Mouse (Mus musculus) stomach, embryonic 14.5 days (tissue): ENCODE results near the gene Efs. TPM values are rescaled to one million over a fixed set of nuclear protein-coding genes. Genes with fewer than 3 reads are reported as not detected.

Experiments
- ATAC-seq: fragments of 200-750 bp; cut with Nextera tagmentation; 2 replicates; pipeline ENCODE4 v1.8.0; 2017; ENCODE audit warnings: low read depth, moderate TSS enrichment; ENCODE audit not compliant: insufficient number of reproducible peaks, insufficient read depth, low FRiP score
- H3K27ac ChIP-seq: fragments of 300-500 bp; sonication (generic); 2 replicates; pipeline ENCODE4 v1.5.1; 2014; ENCODE audit warnings: mild to moderate bottlenecking, low read length, moderate library complexity, mixed read lengths
- H3K27me3 ChIP-seq: fragments of 300-500 bp; sonication (generic); 2 replicates; pipeline ENCODE4 v1.6.1; 2014; ENCODE audit warnings: low read length, control low read depth, mixed read lengths; ENCODE audit not compliant: control insufficient read depth, insufficient read depth
- H3K36me3 ChIP-seq: fragments of 300-500 bp; sonication (generic); 2 replicates; pipeline ENCODE4 v1.6.1; 2014; ENCODE audit warnings: mild to moderate bottlenecking, control low read depth, low read length, moderate library complexity, mixed read lengths; ENCODE audit not compliant: control insufficient read depth, insufficient read depth
- H3K4me1 ChIP-seq: fragments of 300-500 bp; sonication (generic); 2 replicates; pipeline ENCODE4 v1.6.1; 2014; ENCODE audit warnings: low read length, control low read depth, mixed read lengths; ENCODE audit not compliant: control insufficient read depth, insufficient read depth
- H3K4me2 ChIP-seq: fragments of 300-500 bp; sonication (generic); replicated peaks from 2 replicates; pipeline ENCODE4 v1.6.1; 2014; ENCODE audit warnings: low read depth, low read length, control low read depth
- H3K4me3 ChIP-seq: fragments of 300-500 bp; sonication (generic); 2 replicates; pipeline ENCODE4 v1.5.1; 2014; ENCODE audit warnings: low read depth, low read length, control low read depth
- H3K9ac ChIP-seq: fragments of 300-500 bp; sonication (generic); replicated peaks from 2 replicates; pipeline ENCODE4 v1.6.1; 2014; ENCODE audit warnings: low read depth, mild to moderate bottlenecking, control low read depth, low read length, moderate library complexity, mixed read lengths
- H3K9me3 ChIP-seq: fragments of 300-500 bp; sonication (generic); 2 replicates; pipeline ENCODE4 v1.6.1; 2016; ENCODE audit warnings: low read depth, low read length, control low read depth; ENCODE audit not compliant: control insufficient read depth
- WGBS: fragments of 180-500 bp; shearing (Covaris S2); extraction: QIAGEN DNeasy Blood & Tissue Kit; methylation state at CpG from one replicate; pipeline ENCODE4 v1.1.7; 2014; 5-methylcytosine and 5-hydroxymethylcytosine counted together
- polyA plus RNA-seq: library from polyadenylated mRNA; unstranded; fragments of >200 nt; fragmentation: Nextera tagmentation; extraction: Ambion mirVana; gene quantifications from 2 replicates; pipeline ENCODE4 v1.2.1, GENCODE M21; 2014

The Efs gene
- polyA plus RNA-seq, 1 experiment from 2014 or later = 41.0 TPM

DNA sequence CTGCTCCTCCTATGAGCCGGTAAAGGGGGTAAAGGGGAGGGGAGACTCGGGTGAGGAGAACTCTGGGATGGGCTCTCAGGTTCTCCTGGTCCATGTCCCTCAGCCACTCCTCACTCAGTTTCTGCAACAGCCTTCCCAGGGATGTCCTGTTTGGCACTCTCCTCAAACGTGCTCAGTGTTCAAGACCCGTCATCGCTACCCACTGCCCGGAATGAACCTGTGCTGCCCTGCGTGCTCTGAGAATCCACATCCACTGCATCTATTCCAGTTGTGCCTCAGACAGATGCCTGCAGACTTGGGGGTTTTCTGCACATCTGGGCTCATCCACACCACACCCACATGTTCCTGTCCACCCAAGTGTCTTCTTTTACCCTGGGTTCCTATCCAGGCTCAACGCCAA is 16.6 kb upstream of the Efs start:
- H3K4me1 ChIP-seq = no peaks in the 10 kb centered on the region
- no peaks in the 10 kb centered on the region for H3K9me3 ChIP-seq
- no peaks in the 10 kb centered on the region for H3K27me3 ChIP-seq
- no peak for ATAC-seq
- no peak overlapping the region for H3K4me2 ChIP-seq
- no peak overlapping the region for H3K27ac ChIP-seq
- no peak overlapping the region for H3K4me3 ChIP-seq
- no peak overlapping the region for H3K9ac ChIP-seq
- H3K36me3 ChIP-seq = no peaks in the 10 kb centered on the region
- WGBS = 83% methylated on average over 8 of the region's 8 CpGs

DNA sequence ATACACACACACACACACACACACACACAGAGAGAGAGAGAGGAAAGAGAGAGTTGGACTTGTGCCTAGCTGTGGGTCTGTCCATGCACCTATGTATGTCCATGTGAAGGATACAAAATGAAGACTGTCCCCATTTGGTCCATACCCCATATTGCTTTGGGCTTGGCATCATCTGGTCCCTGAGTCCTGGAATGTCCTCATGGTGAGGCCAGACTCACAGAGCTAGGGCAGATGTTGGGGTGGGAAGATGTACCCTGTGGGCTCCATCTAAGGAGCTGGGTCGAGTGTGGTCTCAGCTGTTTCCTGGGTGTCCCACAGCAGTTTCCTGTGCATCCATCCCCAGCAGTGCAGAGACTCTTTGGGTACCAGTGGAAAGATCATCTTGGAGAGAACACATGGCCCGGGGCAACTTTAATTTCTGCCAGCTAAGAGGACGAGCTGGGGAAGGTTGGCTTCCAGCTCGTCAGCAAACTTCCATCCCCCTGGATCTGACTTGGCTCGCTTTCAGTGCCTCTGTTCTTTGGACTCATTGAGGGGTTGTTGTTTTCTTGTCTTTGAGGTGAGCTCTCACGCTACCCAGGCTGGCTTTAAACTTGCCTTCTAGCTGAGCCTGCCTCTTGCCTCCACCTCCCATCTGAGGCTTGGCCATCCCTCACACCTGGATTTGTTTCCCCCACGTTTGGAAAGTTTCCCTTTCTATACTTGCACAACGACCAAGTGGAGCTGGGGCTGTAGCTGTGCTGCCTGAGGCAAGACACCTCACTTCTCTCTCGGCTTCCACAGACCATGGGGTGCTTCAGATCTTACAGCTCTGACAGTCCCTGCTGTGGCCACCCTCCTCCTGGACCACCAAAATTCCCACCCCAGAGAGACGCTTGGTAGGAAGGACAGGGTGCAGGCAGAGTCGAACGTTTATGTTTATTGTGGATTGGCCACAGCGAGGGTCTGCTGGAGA is 15.4 kb upstream of the Efs start:
- H3K9me3 ChIP-seq = no peaks in the 10 kb centered on the region
- no peak overlapping the region for H3K4me3 ChIP-seq
- no peaks in the 10 kb centered on the region for H3K36me3 ChIP-seq
- H3K27ac ChIP-seq = no peak overlapping the region
- H3K4me2 ChIP-seq = no peak overlapping the region
- no peak for ATAC-seq
- no peak overlapping the region for H3K9ac ChIP-seq
- no peaks in the 10 kb centered on the region for H3K4me1 ChIP-seq
- no peaks in the 10 kb centered on the region for H3K27me3 ChIP-seq
- WGBS = 59% methylated on average over 13 of the region's 13 CpGs

DNA sequence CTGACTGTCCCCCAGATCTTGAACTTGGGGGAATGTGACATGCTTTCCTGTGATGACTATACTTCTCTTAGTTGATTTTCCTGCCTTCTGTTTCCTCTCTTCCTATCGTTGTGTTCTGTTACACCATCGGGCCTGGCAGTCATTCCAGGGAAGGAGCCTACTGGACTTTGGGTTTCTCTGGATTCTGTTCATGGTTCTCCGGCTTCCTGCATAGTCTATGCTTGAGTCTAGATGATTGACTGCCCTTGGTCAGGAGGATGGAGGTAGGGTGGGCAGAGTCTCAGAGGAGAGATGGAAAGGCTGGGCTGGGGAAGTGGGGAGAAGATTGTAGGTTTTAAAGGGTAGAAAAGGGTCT is 14.2 kb upstream of the Efs start:
- H3K9me3 ChIP-seq = no peaks in the 10 kb centered on the region
- no peaks in the 10 kb centered on the region for H3K36me3 ChIP-seq
- ATAC-seq = no peak
- 66% methylated on average over 3 of the region's 3 CpGs for WGBS
- no peak overlapping the region for H3K4me3 ChIP-seq
- H3K27me3 ChIP-seq = no peaks in the 10 kb centered on the region
- no peak overlapping the region for H3K9ac ChIP-seq
- no peak overlapping the region for H3K27ac ChIP-seq
- no peaks in the 10 kb centered on the region for H3K4me1 ChIP-seq
- no peak overlapping the region for H3K4me2 ChIP-seq

DNA sequence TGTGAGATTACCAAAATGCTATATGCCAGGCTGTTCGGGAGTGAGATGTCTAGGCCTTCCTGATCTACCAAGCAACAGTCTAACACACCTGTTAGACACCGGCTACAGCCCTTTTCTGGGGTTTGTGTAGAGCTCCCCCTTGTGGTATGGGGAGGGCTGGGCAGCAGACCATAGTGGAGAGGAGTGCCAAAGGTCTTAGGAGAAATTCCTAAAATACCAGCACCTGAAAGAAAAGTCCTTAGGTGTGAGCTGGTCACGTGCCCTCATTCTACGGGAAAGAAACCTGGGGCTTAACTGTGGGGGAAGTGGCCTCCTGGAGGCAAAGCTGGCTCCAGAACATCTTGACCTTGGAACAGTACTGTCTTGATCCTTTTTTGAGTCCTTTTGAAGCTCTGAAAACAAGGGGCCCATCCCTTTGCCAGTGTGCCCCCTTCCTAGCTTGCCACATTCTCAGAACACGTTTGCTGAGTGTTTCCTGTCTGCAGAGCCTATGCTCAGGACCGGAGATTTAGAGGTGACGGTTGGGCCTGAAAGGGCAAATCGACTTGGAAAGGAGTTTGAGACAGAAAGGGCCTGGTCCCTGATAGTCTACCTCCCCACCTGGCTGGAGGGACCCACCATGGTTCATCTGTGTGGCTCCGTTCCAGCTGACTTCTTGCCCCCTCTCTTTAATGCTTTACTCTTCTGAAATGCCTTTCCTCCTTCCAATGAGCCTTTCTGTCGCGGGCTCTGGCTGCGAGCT is 13.7 kb upstream of the Efs start:
- Histone ChIP-seq H3K9ac (no peak overlapping the region), H3K27me3 (no peaks in the 10 kb centered on the region), H3K27ac (no peak overlapping the region), H3K4me2 (no peak overlapping the region), H3K9me3 (no peaks in the 10 kb centered on the region), H3K4me3 (no peak overlapping the region), H3K4me1 (no peaks in the 10 kb centered on the region), H3K36me3 (no peaks in the 10 kb centered on the region)
- ATAC-seq = no peak
- 46% methylated on average over 12 of the region's 12 CpGs for WGBS

DNA sequence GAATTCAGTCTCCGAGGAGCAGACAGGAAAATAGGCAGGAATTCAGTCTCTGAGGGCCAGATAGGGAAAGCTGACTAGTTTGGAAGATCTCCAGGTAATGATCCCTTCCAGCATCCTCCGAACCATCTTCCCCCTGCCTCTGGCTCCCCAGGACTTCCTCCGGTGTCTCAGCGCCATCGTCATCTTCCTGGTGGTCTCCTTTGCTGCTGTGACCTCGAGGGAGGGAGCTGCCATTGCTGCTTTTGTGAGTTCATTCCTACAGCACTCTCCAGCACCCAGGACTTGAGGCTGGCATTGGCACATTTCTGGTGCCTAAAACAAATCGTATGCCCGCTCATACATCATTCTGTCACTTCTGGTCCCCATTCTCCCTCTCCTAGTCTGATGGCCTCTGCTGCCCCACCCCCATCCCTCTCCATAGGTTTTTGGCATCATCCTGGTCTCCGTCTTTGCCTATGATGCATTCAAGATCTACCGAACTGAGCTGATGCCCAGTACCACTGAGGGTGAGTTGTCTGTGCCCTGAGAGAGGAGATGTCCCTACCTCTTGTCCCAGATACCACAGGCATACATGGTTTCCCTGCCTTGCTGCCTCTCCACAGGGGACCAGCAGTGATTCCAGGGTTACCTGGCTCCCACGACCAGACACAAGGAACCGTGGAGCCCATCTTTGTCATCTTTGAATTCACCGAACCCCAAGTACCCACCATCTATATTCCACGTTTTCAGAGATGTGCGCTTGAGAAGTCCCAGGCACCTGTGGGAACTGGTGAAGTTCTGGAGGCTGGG is 12.7 kb upstream of the Efs start:
- H3K9me3 ChIP-seq = no peaks in the 10 kb centered on the region
- H3K9ac ChIP-seq = no peak overlapping the region
- WGBS = 76% methylated on average over 15 of the region's 15 CpGs
- no peaks in the 10 kb centered on the region for H3K27me3 ChIP-seq
- ATAC-seq = no peak
- no peak overlapping the region for H3K4me3 ChIP-seq
- H3K4me1 ChIP-seq = no peaks in the 10 kb centered on the region
- H3K27ac ChIP-seq = no peak overlapping the region
- no peaks in the 10 kb centered on the region for H3K36me3 ChIP-seq
- no peak overlapping the region for H3K4me2 ChIP-seq

DNA sequence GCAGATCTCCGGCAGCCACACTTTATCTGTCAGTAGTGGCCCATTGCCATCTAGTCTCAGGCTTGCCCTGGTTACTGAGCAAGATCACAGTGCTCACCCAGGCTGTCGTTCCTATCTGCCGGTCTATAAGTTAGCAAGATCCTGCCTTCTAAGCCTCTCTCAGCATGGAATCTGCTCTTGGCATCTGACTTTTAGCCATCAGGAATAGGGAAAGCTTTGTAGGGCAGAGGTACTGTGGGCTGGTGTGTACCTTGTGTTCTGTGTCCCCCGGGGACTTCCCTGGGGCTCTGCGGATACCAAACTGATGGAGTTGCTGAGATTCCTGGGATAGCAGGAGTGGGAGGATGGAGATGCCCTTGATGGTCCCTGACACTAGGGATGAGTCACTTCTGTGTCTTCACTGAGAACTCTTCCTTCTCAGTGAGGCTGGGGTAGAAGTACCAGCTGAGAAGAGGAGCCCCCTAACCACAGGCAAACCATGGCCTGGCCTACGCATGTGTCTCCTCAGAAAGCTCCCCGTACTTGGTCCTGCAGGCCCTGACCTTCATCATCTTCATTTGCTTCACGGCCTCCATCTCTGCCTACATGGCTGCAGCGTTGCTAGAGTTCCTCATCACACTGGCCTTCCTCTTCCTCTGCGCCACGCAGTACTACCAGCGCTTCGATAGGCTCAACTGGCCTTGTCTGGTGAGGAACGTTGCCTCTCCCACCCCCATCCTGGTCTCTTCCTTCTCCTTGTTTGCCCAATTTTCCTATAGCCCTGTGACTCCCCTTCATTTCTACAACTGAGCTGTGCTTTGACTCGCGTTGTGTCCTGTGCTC is 11.6 kb upstream of the Efs start:
- Histone ChIP-seq H3K4me2 (no peak overlapping the region), H3K9me3 (no peaks in the 10 kb centered on the region), H3K27me3 (no peaks in the 10 kb centered on the region), H3K36me3 (no peaks in the 10 kb centered on the region), H3K27ac (no peak overlapping the region), H3K9ac (no peak overlapping the region), H3K4me1 (peaks cover 4% of the 10 kb centered on the region; the same call in 1 of the 2 replicates), H3K4me3 (no peak overlapping the region)
- WGBS = 87% methylated on average over 16 of the region's 16 CpGs
- no peak for ATAC-seq

DNA sequence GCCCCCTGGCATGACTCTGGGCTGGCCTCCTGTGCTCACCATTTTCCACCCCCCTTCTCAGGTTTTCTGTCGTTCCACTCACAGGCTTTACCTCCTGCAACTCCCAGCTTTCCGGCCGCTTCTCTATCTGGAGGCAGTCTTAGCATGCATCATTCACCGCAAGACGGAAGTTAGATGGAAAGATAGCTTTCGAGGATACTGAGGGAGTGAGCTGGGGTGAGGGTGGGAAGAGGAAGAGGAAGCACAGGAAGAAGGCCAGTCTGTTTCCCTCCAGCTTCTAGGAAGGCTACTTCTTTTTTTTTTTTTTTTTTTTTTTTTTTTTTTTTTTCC is 10.9 kb upstream of the Efs start:
- Histone ChIP-seq H3K9ac (no peak overlapping the region), H3K27me3 (no peaks in the 10 kb centered on the region), H3K4me1 (peaks cover 4% of the 10 kb centered on the region), H3K4me2 (no peak overlapping the region), H3K4me3 (no peak overlapping the region), H3K27ac (peak overlapping the region; percentile 78; the same call in 1 of the 2 replicates), H3K9me3 (no peaks in the 10 kb centered on the region), H3K36me3 (no peaks in the 10 kb centered on the region)
- ATAC-seq = no peak
- 54% methylated on average over 6 of the region's 6 CpGs for WGBS
